Mouse (Mus musculus) gastrocnemius, postnatal 36 days (tissue): Measurements from ENCODE around the gene Klhdc4. TPM values are rescaled to one million over a fixed set of nuclear protein-coding genes. Genes with fewer than 3 reads are reported as not detected.

Source experiments
- DNase-seq, 2 experiments: peaks; one replicate each; pipeline ENCODE4 v3.0.0; 2022
- intact Hi-C: fragments of 180-260 bp; cut with DNase I; formaldehyde crosslinking; loops from one replicate; pipeline ENCODE4 v1.15.1; 2025
- long read RNA-seq, 2 experiments: library from polyadenylated mRNA; stranded (forward); transcript quantifications; one replicate each; pipeline ENCODE4 v2.0.0; 2021
- total RNA-seq, 2 experiments: library from RNA; stranded (reverse); gene quantifications; 2 replicates each; pipeline ENCODE4 v1.2.3; 2021

Klhdc4 gene
- 1 to 10 TPM; 9.0 TPM for total RNA-seq
- long read RNA-seq, experiment 1, transcript Klhdc4-201 (12 exons, 2,078 nt): major isoform, 5 of 12 reads
- long read RNA-seq, experiment 1, partial matches to known transcripts: 1 of 12 reads
- long read RNA-seq, experiment 1, other reads (novel, unspliced or antisense): 5 of 12 reads
- long read RNA-seq, experiment 2, transcript Klhdc4-201 (12 exons, 2,078 nt): major isoform, 8 of 11 reads
- long read RNA-seq, experiment 2, partial matches to known transcripts: 0 of 11 reads
- long read RNA-seq, experiment 2, other reads (novel, unspliced or antisense): 3 of 11 reads

DNA sequence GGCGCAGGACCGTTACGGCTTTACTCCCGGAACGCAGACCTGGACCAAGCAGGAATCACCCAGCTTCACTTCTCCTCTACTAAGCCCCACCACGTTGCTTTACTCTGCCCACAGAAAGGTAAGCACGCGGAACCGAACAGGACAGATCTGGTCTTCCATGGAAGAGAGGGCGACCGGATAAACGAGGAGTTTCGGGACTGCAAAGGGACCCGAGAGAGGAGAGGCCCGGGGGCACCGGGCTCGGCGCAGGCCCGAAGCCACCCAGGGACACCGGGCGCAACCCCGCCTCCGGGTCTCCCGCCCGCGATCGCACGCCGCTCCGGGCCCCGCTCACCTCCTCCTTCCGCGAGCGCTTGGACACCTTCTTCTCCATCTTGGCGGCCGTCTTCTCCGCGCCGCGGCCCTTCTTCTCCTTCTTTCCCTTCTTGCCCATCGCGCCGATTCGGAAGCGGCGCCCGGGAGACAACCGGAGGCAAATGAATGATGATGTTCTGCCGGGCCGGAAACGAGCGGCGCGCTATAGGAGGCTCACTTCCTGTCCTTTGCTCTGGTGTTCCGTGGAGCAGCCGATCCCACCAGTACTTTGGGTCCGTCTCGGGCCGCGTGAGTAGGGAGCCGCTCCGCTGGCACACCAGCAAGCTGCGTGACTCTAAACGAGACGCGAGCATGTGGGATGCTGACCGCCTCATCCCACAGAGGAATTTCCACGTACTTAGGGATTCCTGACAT is at the start of gene Klhdc4:
Gene Klhdc4 (minus strand): TSS at position 522 of the 729 bp plus-strand sequence.
- peak; percentile 82 to 89 for DNase-seq
- intact Hi-C loops: no loop called here

DNA sequence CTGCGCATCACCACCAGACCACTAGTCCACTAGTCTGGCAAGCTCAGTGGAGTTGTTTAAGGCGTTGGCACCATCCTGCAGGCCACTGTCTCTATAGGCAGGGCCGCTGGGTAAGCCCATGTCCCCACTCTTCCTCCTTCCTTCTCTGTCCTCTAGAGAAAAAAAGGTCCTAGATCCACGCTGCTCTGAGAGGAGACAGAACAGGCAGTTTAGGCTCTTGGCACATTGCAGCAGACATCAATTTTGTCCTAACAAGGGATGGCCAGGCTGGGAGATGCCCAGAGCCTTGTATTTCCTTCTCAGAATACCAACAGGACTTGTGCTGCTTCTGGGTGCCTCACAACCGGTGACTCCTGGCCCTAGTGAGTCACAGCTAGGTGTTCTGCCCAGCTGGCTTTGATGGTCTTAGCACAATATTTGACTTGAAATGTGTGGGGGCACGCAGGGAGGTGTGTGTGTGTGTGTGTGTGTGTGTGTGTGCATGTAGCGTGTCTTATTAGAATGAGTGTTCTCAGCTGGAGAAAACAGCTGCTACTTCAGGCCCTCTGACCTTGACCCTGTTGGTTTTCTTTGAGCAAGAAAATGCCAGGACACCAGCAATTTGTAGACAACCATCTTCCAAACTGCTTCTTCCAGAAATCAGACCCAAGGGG is 48.6 kb upstream of the Klhdc4 start:
- intact Hi-C loops: no loop called here
- DNase-seq: no peak

DNA sequence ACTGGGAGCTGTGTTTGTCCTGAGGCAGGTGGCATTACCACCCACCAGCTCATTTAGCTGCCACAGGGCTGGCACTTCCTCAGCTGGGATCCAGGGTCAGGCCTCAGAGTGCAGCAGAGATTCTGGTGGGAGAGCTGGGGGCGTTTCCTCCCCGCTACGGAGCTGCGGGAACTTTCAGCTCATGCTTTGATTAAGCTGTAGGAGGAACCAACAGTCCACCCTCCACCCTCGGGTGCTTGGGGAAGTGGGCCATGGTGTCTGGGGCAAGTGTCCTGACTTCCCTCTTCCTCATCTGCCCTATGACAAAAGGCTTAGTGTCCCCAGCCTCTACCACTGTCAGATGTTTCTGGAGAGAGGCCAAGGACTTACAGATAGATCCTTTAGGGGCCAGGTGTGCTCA is 47.8 kb upstream of the Klhdc4 start:
- intact Hi-C loops: no loop called here
- no peak for DNase-seq

DNA sequence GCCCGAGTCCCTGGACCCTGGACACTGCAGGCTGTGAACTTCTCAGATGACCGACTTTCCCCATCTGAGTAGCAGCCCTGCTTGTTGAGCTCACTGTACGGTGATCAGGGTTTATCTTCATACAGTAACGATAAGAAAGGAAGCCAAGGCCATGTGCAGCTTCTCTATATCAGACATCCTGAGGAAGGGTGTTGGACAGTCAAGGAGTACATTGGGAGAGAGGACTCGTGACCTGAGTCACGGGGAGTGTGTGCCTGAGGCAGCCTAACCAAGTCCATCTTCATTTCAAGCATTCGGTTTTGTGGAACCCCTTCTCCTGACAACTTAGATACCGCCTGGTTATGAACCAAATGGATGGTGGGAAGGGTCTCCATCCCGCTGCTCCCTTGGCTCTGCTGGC is 46.1 kb upstream of the Klhdc4 start:
- intact Hi-C loops: no loop called here
- no peak for DNase-seq

DNA sequence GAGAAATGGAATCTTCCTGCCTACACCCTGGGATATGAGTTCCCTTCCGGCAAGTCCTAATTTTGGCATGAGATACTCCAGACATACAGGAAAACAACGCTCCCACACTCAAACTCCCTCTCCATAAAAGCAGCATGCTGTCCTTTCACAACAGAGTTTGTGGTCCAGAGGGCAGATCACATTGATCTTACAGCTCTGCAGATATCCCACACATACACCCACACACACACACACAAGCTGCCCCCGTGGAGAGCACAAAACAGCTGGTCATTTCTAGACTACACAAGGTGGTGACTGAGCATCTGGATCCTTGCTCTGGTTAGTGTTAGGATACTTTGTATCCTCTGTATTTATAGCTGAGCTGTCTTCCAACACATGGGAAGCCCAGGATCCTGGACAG is 45.7 kb upstream of the Klhdc4 start:
- intact Hi-C loops: no loop called here
- DNase-seq: no peak

DNA sequence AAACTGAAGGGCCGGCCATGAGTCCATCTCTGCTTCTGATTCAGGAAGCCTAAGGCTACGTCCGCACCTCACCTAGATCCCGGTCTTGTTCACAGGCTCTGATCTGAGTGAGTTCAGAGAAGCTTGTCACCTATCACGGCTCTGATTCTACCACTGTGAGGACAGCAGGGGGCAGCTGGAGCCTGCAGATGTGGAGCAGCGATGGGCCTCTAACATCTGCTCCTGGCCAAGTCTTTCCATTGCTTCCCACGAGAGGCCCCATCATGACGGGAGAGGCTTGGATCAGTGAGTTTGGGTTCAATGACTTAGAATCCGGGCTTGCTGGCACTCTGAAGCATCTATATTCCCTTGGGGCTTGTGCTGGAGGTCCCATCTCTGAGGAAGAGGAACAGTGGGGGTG is 44.7 kb upstream of the Klhdc4 start:
- intact Hi-C loops: no loop called here
- peak; percentile 51 to 66 for DNase-seq

DNA sequence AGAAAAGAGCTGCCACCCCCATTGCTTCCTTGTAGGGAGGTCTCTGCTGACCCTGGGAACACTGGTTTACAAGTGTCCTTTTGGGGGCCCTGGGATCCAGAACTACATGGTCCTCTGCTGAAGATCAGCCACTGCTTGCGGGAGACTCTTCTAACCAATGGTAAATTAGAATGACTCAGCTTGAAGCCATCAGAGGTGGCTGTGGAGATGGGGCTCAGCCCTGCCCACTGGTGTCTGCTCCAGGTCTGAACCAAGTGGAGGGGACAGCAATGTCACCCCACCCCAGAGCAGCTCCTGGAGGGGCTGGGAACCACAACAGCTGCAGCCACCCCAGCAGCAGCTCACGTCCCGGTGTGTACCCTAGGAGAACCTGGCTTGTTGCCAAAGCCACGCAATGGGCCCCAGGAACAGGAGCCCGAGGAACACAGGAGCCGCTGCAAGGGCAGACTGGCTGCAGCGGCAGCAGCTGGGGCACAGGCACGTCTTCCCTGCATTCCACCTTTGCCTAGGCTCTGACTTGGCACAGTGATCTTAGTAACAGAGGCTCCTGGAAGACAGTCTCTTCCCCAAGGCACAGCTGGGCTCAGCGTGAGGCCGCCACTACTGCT is 42.6 kb upstream of the Klhdc4 start:
- intact Hi-C loops: loop anchor here (2.0 kb wide), 1 partner anchor 37 kb away; no protein-coding TSS in a partner anchor
- DNase-seq: no peak

DNA sequence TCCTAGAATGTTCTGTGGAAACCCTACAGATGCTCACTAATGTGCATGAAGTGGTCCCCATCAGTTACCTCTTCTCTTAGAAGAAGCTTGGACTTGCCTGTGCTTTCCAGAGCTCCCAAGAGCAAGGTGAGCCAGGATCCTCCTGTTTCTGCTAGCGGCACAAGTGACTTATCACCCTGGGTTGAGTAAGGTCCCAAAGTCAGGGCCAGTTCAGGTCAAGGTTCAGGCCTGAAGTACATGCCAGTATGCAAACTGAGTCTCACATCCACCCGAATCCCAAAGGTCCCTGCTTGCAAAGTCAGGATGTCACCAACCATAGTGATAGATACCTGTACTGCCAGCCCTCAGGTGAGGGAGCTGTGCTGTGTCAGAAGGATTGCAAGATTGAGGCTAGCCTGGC is 40.8 kb upstream of the Klhdc4 start:
- intact Hi-C loops: no loop called here
- no peak for DNase-seq

DNA sequence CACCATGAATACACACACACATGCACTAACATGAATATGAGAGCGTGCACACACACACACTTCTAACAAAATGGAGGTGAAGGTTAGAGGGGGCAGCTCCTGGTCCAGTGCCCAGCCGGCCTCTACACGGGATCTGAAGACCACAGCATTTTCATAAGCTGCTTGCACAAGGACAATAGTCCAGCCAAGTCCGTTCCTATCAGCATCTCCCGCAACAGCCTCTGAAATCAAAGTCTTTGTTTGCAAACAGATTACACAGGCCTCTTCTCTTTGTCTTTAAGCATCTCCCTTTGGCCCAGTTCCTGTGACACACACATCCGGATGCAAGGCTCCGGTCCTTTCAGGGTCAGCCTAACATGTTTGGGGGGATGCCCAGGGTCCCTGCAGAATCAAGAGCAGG is 39.5 kb upstream of the Klhdc4 start:
- intact Hi-C loops: no loop called here
- DNase-seq: no peak

DNA sequence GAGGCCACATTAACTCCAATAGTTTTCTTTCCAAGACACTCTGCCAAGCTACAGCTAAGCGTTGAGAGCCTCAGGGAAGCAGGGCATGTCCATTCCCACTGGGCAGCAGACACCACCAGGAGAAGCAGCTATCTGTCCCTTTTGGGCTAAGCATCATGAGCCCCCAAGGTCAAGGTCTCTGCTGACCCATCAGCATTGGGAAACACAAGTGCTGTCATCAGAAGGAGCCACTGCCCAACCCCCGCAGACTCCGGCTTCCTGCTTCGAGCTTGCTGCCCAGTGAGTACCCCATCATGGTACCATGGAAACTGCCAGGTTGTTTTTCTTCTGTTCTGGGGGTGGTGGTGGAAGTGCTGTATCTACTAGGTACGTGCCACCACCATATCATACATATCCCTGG is 38.8 kb upstream of the Klhdc4 start:
- intact Hi-C loops: no loop called here

DNA sequence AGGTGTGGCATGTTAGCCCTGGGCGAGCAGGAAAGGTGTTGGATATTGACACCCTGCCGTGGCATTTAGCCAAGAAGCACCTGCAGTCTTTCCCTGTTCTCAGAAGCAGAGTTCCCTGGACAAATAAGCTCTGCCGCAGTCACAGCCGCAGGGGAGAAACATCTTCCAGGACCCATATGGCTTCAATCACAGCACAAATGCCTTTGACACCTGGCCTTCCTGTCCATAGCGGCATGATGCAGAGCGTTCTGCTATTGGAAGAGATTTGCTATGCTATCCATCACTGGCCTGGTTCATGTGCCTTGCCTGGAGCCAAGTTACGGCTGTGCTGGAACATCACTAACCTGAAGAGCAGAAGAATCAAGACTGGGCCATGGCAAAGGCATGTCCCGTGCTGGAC is 36.0 kb upstream of the Klhdc4 start:
- intact Hi-C loops: no loop called here
- no peak for DNase-seq

More for the DNA sequence above, 38.8 kb upstream of the Klhdc4 start:
- DNase-seq: no peak

DNA sequence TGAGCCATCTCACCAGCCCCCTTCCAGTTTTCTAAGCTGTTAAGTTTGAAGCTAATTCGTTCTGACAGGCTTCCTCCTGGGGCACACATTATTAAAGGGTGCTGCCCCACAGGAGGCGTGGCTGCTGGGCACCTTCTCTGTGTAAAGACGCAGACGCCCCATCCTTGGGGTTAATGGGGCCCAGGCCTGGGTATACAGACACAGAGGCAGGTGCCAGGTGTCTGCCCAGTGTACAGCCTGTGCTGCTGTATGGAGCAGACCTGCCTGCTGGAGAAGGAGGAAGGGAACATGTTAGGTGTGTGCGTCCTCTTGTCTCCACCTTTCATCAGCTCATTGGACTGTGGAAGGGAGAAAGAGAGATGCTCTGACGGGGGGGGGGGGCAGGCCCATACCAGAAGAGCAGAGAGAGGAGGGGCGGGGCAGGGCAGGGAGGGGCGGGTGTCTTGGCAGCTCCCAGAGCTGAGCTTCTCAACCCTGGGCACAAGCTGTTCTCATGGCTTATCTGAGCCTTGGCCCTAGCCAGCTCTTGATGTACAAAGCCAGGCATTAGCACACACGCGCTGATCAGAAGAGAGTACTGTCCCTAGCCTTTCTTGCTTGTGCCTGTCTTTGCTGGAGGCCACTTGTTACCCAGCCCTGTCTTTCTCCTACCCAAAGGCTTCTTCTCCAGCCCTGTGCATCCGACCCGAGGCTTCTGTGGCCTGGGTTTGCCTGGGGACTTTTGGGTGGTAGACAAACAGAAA is 32.6 kb upstream of the Klhdc4 start:
- no peak for DNase-seq
- intact Hi-C loops: no loop called here

DNA sequence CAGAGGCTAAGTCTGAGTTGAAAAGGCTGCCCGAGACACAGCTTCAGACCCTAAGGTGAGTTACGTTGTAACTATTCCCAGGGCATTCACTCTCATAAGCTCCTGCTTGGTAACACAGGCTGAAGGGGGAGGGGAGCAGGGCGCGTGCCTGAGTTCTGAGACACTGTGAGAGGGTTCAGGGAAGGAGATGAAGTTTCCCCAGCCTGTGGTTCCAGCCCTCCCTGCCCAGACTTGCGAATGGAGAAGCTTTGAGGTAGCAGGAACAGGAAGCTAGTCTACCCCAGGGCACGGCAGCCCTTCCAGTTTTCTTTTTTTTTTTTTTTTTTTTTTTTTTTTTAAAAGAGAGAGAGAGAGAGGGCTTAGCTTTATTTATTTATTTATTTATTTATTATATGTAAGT is 31.9 kb upstream of the Klhdc4 start:
- no peak for DNase-seq
- intact Hi-C loops: no loop called here

DNA sequence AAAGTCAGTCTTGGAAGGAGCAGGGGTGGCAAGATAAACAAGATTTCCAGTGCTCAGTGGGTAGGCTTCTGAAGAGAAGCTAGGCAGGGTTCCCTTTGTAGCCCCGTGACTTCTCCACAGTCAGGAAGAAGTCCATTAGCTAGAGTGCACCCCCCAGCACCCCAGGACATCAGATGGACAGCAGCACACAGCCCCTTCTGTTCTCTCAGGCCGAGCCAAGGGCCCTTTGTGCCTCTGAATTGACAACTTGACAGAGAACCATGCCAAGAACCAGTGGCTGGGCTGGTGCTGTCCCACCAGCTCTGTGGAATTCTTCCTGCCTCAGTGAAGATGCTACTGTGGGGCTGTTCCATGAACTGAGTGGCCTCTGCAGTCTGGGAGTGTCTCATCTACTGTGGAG is 28.4 kb upstream of the Klhdc4 start:
- no peak for DNase-seq
- intact Hi-C loops: no loop called here

DNA sequence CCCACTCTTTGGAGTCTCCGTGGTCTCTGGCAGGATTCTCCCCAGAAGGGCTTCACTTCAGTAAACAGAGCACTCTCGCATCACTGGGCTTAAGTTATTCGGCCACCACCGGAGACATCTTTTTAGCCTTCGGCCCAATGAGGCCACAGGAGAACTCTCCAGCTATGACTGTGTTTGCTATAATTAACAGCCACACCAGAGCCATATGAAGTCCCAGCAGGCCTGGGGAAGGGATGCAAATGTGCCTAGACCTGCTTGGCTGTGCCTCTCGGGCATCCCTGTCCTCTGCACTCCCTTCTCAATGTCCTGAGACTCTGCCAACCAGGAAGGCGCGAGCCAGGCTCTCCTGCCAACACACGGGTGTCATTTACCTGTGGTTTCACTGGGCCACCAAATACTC is 28.0 kb upstream of the Klhdc4 start:
- DNase-seq: peak; percentile 42 to 46
- intact Hi-C loops: no loop called here

DNA sequence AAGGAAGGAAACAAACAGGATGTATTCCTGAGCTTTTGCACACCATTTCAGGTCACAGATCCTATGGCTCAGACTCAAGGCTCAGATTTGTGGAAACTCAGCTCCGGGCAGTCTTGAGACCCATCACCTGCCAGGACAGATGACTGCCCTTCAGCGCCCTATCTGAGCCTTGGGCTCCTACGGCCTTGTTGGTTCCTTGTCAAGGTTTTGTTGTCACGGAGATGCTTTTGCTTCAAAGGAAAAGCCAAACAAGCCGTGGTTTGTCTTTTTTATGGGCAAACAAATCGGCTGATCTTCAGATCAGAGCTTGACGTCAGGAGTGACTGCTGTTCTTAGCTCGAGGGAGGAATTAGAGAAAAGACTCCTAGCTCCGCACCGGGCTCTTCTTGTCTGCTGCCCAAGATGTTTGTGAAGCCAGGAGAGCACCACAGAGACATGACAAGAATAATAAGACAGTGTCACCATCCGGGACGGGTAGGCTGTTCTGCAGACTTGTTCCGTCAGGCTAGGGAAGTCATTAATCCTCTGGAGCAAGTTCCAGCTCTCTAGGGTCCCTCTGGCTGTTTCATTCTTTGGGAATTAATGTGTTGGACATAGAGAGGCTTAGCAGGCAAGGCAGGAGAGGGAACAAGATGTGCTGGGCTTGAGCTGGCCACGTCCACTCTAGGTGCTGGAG is 26.8 kb upstream of the Klhdc4 start:
- intact Hi-C loops: no loop called here
- no peak for DNase-seq

DNA sequence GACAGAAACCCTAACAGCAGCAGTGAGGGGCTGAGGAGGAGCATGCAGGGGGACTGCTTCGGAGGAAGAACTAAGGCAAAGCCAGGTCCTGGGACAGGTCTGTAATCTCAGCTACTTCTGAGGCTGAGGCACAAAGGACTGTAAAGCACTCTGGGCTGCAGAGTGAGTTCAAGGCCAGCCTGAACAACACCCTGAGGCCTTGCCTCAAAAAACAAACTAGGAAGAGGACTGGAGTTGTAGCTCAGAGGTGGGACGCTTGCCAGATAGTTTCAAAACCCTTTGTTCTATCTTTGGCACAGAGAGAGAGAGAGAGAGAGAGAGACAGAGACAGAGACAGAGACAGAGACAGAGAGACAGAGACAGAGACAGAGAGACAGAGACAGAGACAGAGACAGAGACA is 24.2 kb upstream of the Klhdc4 start:
- no peak for DNase-seq
- intact Hi-C loops: loop anchor here (5.0 kb wide), 1 partner anchor 74 kb away; no protein-coding TSS in a partner anchor

DNA sequence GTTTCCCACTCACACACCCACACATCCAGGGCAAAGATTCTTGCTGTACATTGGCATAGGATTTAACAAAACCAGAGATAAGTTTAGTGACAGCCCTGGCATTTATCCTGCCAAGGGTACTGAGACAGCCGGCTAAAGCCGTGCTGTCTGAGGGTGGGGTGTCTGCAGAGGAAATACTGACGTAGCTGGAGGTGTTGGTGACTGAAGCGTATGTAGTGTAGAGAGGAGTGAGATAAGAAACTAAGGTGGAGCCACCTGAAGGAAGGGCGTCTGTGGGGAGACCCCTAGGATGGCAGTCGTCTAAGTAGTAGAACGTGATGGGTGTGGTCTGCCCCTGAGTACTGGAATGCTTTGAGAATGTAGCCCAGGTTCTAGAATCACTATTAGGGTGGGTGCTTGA is 23.1 kb upstream of the Klhdc4 start:
- DNase-seq: no peak
- intact Hi-C loops: loop anchor here (5.0 kb wide), 1 partner anchor 75 kb away; no protein-coding TSS in a partner anchor

DNA sequence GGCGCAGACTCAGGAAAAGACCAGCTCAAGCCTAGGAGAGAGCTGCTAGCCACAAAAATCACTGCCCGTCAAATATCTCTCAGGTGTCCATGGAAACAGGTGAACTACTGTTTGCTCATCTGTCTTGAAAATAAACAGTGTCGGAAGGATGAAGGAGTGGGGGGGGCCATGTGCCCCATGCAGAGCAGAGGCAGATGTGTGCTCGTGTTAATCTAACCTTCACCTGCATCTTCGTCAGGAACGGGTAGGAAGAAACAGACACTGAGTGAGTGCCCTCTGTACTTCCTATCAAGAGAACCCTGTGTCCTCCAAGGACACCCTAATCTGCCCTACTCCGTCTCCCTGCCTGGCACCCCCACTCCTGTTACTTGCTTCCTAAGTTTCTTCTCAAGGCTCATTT is 22.3 kb upstream of the Klhdc4 start:
- intact Hi-C loops: loop anchor here (1.0 to 5.0 kb wide), 2 partner anchors 58 to 76 kb away; no protein-coding TSS in a partner anchor

More for the DNA sequence above, 22.3 kb upstream of the Klhdc4 start:
- DNase-seq: no peak
